Mouse (Mus musculus): ENCODE measurements around the gene Gm20388.

Gm20388 gene

DNA sequence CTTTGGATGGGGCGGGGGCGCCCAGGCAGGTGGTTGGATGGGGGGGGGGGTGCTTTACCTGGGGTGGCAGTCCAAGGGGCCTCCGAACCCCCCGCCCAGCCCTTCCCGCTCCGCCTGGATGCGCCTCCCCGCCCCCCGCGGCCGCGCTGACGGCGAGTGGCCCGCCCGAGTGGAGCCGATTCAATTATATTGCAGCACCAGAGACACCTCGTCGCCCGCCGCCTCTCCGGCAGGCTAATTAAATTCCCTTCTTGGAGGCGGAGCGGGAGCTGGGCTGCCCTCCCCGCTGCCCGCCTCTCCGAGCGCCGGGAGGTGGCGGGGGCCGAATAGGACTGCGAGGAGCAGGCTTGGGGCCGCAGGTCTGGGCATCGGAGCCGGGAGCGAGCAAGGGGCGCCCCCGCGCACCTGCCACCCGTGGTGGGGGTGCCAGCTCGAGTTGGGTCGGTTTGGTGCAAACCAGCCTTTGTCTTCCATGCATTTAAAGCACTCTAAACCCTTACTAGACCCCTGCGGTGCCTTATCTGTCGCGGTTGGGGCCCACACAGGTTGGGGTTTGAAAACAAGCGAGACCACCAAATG lies 627.3 kb downstream of the Gm20388 start:
- peak; percentile 68 to 72 for DNase-seq

DNA sequence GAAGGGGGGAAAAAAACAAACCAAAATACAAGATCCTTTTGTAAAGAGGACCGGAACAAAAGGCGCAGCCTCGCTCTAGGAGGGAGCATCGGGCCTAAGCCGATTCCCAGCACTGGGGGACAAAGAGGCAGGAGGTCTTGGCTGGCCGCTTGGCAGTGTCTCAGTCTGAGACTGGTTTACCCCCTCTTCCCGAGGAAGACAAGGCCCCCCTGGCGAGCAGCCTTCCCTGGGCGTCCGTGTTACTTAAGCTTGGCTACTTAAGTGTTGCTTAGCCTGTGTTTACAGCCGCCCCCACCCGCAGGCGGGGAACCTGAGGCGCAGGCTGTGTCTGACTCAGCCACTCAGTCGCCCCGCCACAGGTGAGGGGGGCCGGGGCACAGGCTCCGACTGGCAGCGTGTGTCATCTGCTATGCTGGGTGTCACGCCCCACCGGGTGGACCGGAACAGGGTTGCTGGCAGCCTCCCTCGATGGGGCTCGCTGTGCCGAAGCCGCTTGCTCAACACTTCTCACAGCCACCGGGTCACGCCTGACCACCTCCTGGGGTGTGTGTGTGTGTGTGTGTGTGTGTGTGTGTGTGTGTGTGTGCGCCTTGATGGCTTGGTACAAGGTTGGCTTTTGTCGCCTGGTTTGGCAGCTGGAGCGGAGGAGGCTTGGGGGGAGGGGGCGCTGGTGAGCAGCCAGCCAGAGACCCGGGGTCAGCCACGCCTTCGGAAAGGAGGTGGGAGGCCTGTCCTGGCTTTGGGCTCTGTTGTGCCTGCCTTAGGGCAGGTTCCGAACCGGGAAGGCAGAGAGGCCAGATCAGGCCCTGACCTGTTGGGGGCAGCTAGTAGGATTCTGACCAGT lies 628.0 kb downstream of the Gm20388 start:
- peak; percentile 91 to 94 for DNase-seq

DNA sequence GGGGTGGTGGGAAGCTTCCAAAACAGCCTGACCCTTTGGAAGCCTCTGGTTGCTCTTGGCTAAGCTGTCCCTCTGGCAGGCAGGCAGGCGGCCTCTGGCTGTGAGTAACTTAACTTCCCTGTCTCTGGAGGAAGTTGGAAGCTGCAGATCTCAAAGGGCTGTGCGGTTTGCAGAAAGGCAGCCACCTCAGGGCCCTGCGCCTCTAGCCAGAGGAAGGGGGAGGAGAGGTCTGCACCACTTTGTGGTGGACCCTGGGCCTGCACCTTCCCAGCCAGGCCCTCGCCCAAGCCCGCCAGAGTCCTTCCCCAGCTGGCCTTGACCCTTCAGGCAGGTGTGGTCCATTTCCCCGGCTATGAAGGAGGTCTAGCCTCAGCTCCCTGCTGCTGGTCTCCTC lies 628.7 kb downstream of the Gm20388 start:
- DNase-seq, result no peak

DNA sequence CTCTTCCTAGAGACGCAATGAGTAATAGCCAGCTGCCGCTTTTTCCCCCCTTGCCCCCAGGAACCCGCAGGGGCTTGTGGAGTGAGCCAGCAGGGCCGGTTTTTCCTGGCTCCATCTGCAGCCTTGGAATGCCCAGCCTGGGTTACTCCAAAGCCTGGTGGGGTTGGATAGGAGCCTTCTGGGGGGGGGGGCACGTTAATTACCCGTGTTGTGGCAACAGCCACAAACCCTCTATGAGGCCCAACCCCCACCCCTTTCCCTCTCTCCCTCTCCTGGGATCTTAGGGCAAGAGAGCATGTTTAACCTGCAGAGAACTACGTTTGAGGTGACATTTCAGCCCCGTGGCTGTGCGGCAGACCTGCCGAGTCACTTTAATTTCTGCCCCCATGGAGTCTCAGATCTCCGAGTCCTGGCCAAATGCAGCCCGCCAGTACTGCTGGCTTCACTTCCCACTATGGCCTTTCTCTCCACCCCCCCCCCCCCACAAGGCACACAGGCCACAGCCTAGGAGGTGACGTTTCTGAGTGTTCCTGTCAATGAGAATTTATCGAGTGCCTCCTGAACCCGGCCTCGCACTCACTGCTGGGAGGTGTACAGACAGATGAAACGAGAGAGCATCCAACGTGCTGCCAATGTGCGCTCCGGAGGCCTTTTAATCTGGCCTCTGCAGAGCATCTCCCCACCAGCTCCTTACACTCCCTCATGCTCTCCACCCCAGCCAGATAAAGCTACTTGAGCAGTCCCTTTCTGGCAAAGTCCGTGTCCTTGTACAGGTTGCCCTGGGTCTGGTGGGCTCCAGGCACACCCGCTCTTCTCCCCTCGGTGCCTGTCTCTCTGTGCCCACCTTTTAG lies 629.4 kb downstream of the Gm20388 start:
- DNase-seq, result peak in 1 of 2 experiments; percentile 64

DNA sequence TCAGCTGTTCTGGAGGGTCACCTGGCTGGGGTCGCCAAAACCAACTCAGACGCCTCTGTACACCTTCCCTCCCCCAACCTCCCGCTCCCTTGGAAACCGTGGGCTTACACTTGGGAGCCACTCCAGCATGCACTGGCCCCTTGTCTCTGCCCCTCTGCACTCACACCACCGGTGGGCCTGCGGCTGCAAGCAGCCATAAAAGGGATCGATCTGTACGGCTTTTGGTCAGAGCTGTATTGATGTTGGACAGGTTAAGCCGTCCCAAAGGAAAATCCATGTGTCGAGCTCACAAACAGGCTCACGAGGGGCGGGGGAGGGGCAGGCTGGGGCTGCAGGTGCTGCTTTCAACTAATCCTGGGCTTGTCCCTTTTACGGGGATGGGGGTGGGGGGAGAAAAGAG lies 632.4 kb downstream of the Gm20388 start:
- DNase-seq, result no peak

DNA sequence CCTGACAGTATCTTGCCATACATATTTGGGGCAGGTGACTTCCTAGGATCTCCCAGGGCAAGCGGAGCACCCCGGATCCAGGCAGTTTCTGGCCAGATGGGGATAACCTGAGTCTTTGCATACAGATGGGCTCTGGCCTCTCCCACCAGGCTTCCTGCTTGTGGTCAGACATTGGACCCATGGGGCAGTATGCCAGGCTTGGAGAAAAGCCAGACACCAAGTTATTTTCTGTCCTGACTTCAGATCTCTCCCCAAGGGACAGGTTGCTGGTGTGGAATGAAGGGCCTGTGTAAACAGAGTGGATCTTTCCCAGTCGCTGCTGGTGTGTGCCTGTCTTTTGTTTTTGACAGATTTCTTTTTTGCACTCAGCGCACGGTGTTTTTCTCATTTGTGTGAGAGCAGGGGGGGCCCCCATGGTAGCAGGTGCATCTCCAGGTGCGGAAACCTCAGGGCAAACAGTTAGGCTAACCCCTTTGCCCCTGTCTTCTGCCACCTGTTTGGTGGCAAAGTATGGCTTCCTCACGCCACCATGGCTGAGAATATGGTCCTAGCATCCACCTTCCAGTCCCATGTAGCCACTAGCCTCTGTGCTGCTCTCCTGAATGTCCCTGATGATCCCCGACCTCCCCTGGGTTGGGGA lies 632.9 kb downstream of the Gm20388 start:
- peak; percentile 94 to 96 for DNase-seq

DNA sequence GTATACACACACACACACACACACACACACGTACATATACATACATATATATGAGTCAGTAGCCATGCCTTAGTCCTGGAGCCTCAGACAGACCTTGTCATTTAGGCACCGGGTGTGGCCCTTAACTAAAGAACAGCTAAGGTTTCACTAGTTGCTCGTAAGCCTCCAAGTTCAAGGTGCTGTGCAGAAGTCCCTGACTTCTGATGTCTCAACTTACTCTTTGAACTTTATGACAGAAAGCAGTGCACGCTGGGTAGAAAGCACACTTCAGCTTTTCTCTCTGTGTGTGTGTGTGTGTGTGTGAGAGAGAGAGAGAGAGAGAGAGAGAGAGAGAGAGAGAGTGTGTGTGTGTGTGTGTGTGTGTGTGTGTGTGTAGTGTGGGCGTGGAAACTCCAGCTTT lies 633.5 kb downstream of the Gm20388 start:
- DNase-seq, result peak in 1 of 2 experiments; percentile 68

DNA sequence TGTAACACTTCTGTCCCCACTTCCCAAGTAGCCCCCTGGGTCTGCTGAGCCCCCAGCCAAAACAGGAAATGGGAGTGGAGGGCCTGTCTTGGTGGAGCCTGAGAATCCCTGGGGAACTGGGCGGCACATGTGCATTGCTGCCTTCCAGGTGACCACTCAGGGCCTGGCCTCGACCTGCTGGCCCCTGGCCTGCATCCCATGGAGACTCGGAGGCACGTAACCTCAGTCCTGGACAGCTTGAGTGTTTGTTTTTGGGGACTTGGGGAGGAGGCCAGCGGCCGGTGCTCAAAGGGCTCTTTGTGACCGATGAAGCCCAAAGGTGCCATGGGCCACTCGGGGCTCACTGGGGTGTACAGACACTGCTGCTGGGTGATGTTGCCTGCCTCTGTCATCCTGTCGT lies 636.9 kb downstream of the Gm20388 start:
- no peak for DNase-seq

DNA sequence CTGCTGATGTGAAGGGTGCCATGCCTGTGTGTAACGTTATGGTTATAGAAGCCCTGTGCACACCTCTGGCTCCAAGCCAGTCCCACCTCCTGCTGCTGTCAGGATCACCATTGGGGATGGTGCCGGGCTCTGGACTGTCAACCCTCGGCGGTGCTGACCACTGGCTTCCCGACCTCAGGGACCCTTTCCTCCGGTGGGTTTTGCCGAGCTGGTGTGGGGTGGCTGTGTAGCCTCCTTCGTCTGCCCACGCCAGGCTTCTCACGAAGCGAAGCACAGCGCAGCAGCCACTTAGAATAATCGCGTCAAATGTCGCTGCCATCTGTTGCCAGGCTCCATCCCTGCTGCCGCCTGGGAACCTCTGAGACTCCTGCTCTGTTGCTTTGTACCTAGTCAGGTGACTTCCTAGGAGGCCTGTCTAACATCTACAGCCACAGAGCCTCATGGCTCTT lies 637.7 kb downstream of the Gm20388 start:
- no peak for DNase-seq

DNA sequence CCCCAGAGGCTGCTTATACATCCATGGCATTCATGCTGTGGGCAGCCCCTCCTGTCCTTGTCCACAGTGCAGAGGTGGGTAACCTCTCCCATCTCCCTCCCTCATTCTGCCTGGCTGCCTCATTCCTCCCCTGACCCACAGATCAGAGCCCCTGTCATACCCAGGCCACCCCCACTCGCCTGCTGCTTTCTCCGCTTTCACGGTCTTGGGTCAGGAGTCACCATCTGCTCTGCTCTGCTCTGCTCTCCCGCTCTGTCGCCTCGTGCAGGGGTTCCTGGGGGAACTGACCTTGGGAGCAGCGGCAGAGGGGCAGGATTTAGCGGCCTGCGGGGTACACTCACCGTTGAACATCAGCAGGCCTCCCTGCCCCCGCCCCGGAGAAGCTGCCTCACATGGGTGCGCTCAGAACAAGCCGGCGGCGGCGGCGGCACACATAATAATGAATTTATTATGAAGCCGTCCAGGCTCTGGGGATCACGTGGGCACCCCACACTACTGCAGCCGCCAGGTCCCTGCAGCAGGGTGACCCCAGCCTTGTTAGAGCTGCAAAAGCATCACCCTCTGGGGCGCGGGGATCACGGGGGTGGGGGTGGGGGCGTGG lies 638.8 kb downstream of the Gm20388 start:
- no peak for DNase-seq

DNA sequence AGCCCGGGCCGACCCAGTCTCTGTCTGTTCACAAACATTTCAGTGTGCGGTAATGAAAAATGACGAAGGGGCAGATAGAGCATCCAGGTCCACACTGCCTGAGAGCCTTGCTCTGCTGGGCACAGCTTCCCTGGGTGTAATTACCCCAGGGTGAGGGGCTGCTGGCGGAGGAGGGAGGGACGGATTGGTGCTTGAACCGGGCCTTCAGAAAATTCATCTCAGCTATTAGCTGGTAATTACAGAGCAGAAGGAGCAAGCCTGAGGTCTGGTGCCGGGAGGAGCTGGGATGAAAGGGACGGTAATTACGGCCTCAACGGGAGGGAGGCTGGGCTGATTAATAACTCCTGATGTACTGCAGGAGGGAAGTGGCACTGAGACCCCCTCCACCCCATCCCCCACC lies 639.3 kb downstream of the Gm20388 start:
- no peak for DNase-seq

DNA sequence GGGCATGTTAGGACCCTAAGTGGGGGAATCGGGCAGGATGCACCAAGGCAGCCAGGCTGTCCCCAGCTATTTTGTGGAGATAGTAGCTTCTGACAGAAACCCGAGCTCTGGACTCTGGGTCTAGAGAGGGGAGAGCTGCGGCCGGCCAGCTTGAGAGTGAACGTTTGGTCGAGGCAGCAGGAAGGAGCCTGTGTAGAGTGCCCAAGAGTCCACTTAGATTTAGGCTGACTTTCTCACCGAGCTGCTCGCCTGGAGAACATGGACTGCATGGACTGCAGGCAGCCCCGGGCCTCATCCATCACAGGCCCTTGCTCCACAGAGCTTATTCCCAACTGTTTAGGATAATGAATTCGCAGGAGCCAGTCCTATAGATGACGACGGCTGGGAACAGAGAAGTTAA lies 639.8 kb downstream of the Gm20388 start:
- no peak for DNase-seq

DNA sequence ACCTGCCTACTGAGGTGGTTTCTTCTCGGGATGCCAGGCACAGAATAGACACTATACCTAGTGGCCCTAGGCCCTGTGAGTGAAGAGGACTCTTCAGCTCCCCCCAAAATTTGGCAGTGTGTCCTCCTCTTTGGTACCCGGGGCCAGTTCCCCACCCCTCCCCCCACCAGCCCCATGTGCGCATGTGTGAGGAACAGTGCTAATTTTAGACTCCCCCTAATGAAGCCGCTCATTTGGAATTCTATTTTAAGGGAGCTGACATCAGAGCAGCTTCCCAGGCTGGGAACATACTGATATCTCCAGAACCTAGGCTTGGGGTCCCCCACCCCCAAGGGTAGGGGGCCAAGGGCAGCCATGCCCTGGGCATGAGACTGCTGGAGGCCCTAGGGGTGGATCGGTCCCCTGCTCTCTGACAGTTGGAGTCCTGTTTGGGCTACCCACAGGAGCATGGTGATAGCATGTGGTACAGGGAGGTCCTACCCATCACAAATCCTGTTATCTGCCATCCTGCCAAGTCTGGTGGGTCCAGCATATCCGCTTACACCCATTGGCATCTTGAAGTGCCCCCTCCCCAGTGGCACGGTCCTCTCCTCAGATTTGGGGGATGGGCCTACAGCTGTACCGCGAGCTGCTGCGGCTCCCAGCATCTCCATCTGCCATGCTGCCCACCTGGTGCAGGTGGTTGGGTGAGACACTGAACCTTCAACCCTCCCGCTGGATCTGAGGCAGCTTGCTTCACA lies 640.5 kb downstream of the Gm20388 start:
- no peak for DNase-seq

DNA sequence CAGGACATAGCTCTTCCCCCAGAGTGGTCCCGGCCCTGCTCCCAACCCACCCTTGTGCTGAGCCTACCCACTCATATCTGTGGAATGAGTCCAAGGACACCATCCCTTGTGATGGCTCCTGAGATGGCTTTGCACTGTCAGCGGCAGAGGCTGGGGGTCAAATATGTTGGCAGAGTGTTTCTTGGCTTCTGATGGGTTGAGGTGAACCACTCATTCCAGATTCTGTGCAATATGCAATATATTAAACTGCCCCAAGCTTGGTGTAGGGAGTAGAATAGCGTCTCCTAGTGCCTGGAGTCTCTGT lies 641.0 kb downstream of the Gm20388 start:
- no peak for DNase-seq

DNA sequence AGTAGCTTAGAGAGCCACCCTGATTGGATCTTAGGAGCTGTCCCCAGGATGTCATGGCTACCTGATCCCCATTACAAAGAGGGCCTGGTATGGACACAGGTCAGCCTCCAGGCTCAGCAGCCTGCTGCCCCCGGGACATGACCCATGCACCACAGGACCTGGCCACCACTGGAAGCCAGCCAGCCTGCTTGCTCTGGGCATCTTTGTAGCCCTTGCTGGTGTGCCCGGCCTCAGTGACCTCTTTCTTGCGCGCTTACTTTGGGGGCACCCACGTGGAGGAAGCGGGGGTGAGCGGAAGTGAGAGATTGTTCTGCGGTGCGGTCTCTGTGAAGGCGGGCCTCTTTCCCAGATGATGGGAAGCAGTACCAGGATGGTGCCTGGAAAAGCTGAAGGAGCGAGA lies 641.9 kb downstream of the Gm20388 start:
- no peak for DNase-seq

DNA sequence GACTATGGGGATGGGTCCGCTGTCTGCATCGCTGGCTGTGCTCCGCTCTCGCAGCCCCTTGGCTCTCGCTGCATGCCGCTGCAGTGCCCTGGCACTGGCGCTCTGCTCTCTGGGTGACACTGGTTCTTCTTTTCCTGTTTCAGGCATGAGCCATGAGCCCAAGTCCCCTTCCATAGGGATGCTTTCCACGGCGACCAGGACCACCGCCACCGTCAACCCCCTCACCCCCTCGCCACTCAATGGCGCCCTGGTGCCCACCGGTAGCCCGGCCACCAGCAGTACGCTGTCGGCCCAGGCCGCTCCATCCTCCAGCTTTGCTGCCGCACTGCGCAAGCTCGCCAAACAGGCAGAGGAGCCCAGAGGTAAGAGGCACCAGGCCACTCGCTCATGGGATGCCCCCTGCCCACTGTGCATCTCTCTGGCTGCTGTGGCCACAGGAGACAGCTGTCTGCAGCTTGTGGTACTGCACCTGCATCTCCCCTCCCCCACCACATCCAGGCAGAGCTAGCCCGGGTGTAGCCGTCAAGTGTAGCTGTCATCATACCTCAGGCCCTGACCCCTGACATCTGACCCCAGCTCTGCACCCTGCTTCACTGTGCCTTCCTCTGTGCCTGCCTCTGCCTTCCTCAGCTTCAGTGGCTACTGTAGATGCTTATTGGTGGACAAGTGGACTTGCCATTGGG lies 642.9 kb downstream of the Gm20388 start:
- no peak for DNase-seq

DNA sequence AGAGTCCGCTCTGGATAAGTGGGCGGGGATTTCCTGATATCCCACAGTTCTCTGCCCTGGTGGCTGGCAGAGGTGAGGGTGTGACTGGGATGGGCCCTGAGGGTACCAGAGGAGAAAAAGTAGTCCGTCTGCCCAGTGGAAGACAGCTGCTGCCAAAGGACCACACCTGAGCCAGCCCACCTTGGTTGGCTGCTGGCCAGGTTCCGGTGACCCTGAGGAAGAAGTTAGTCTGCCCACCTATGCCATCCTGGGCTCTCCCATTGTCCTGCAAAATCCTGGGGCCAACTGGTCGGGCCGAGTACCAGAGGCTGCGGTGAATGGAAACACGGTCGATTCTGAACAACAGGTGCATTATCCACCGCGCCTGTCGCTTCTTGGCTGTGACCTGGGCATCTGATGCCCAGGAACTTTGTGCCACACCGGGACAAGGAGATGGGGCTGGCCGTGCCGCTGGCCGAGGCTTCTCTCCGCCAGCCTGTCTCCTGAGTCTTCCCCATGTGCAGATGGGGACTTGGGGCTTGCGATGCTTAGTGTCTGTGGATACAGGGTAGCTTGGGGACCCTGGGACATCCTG lies 643.9 kb downstream of the Gm20388 start:
- DNase-seq, result no peak

DNA sequence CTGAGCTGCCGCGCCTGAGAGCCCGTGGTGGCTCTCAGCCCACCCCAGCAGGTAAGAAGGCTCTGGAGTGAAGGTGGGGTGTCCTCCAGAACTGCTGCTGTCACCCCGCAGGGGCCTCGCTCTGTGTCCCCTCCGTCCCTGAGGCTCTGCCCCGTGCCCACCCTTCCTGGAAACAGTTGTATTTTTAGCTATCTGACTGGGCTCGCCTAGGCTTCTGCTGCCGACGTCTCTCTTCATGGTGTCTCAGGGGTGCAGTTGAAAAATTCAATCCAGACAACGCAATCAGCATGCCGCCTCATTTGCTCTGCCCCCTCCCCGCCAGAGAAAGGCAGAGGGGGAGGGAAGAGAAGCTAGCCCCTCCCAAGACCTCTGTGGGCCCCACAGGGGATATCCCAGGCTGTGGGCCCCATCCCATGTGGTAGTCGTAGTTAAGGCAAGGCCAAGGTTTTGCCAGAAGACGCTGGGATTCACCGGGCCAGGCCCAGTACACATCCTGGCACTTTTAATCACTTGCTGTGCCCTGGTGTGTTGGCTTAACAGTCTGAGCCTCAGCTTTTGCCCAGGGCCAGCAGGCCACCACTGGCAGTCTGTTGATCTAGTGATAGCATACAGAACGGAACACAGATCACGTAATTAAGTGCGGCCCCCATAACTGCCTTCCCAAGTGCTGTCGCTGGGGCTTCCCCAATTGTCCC lies 645.7 kb downstream of the Gm20388 start:
- no peak for DNase-seq

DNA sequence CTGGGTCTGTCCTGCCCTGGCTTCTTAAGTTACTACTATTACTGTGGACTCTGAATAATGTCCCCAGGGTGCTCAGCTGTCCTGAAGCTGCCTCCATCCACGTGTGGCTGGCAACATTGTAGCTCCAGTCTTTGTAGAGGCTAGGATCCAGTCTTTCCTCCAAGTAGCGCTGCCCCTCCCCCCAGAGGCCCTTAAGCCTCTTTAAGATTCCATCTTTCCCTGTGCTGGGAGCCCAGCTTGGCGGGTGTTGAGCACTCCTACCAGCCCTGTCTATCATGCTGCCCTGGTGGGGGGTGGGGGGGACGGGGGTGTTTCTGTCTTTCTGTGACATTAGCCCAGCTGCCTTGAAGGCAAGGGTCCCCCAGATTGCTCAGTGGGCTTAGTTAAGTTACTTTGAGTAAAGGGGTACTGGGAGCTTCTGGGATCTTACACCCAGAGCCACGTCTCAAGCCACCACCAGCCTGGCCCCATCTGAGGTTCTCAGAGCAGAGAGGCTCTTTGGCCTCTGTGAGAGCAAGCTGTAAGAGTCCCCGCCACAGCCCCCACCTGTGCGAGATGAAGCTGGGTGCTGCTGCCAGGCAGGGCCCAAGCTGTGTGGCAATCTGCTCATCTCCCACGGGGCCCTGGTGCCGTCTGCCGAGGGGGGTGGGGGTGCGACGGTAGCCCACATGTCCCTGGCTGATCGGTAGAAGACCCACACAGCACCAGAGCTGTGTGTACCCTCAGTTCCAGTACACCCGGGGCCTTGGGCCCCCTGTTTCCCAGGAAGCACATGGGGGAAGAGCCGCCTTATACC lies 646.7 kb downstream of the Gm20388 start:
- DNase-seq, result no peak

DNA sequence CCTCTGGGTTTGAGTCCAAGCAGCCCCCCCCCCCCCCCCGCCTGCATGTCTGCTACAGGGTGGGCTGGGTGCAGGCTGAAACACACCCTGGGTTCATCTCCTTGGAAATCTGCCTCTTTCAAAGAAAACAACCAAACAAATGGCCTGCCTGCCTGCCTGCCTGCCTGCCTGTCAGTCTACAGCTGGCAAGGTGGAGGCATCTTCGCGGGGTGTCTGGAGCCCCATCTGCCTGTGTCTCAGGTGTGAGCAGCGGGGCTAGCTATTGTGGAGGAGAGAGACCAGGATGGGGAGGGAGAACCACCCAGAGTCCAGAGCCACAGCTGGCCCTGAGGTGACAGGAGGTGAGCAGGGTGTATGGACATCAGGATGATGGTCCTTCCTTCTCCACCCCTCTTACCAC lies 647.5 kb downstream of the Gm20388 start:
- DNase-seq, result no peak

Measured in kidney, adult 8-10 months (tissue).